Mouse (Mus musculus): ENCODE results near the gene Bik. TPM values are rescaled to one million over a fixed set of nuclear protein-coding genes. Genes with fewer than 3 reads are reported as not detected.
A peak's percentile ranks its signal among the peaks of the same experiment; 100 is the strongest.

The Bik gene
- polyA plus RNA-seq, 1 experiment from 2014 or later = 3.1 TPM

DNA sequence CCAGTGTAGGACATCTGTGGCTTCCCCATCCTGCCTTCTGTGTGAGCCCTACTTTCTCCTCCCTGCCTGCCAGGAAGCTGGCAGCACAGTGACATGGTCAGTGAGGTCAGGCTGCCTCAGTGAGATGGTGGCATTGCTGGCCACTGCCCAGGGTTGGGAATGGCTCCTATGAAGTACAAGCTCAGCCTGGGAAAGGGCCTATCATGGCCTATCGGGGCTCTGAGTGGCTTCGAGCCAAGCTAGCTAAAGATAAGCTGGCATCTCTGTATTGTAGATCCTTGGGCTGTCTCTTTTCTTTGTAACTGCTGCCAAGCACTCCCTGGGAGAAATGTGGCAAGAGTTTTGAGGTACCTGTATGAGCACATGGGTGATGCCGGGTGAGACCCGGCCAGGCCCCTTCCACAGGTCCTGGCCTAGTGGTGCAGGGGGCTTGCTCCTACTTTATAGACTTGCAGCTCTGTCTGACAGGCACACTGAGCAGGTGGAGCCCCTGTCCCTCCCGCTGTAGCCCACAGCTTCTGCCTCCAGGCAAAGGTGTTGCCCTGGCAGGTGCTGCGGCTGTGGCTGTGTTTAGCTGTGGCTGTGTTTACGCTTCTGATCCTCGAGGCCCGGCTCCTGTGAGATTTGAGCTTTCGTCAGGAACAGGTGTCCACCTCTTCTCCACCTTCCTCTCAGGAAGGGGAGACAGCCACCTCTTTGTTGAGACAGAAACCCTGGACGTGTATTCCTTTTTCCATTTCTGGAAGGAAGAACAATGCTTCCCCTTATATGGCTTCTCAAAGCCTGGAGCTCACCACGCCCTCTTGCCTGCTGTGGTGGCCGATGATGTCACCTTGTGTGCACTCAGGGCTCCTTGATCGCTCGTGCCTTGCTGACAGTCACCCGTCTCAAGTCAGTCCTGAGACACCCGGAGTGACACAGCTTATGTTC is 8.6 kb downstream of the Bik start:
- WGBS = 89% methylated on average over 17 of the region's 17 CpGs
- Histone ChIP-seq H3K27me3 (ENCODE audit: low read depth, poor library complexity, severe bottlenecking) (peaks cover 4% of the 10 kb centered on the region; the same call in 1 of the 2 replicates), H3K9me3 (replicated peaks) (no peaks in the 10 kb centered on the region), H3K4me1 (no peaks in the 10 kb centered on the region), H3K36me3 (no peaks in the 10 kb centered on the region), H3K27ac (replicated peaks) (no peak overlapping the region), H3K4me3 (no peak overlapping the region)
- no peak for DNase-seq (ENCODE audit: low spot score)

DNA sequence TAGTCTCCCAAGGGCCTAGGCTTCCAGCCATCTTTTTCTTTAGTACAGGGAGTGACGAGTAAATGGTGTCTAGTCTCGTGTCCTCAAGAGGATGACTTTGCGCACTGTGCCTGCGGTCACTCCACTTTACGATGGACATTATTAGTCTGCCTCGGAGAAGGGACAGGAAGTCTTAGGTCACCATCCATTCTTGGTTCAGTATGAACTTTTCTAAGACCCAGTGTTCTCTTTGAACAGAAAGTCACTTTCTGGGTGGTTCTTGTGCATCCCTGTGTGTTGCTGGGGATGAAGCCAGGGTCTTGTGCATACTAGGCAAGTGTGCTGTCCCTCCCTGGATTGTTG is 9.2 kb downstream of the Bik start:
- 91% methylated on average over 6 of the region's 6 CpGs for WGBS
- Histone ChIP-seq H3K27ac (replicated peaks) (no peak overlapping the region), H3K27me3 (ENCODE audit: low read depth, poor library complexity, severe bottlenecking) (no peaks in the 10 kb centered on the region), H3K4me1 (no peaks in the 10 kb centered on the region), H3K36me3 (no peaks in the 10 kb centered on the region), H3K9me3 (replicated peaks) (no peaks in the 10 kb centered on the region), H3K4me3 (no peak overlapping the region)
- DNase-seq (ENCODE audit: low spot score) = no peak

DNA sequence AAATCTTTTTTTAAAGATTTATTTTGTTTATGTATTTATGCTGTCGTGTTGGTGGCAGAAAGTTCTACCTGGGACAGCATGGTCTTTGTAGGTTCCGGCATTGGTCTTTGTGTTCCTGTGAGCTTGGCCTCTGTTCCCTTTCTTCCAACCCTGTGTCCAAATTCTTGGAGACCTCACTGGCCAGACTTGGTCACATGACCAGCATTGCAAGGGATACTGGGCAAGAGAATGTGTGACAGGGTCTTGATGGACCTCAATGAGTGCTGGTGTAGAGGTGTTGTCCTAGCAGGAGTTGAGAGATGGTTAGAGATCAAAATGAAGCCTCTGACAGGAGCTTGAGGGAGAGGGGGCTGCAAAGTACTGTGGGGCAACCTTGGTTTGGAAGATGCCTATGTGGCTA is 12.2 kb downstream of the Bik start:
- 94% methylated on average over 2 of the region's 2 CpGs for WGBS
- Histone ChIP-seq H3K9me3 (replicated peaks) (no peaks in the 10 kb centered on the region), H3K27me3 (ENCODE audit: low read depth, poor library complexity, severe bottlenecking) (no peaks in the 10 kb centered on the region), H3K27ac (replicated peaks) (no peak overlapping the region), H3K4me3 (no peak overlapping the region), H3K36me3 (no peaks in the 10 kb centered on the region), H3K4me1 (no peaks in the 10 kb centered on the region)
- DNase-seq (ENCODE audit: low spot score) = no peak

DNA sequence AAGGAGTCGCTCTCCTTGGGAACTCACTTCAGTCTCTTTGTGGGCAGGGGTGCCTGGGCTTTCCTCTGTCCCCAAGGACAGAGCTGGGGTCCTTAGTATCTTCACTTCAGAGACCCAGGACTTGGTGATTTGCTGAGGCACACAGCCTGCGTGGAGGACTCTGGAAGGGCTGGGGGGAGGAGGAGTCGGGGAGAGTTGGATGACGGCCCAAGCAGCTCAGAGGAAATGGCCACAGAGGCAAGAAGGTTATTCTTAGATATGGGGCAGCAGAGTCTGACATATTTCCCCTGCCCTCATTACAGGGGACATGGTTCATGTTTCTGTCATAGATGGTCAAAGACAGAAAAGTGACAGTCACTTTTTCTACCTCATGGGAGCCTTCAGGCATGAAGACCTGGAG is 13.2 kb downstream of the Bik start:
- Histone ChIP-seq H3K27me3 (ENCODE audit: low read depth, poor library complexity, severe bottlenecking) (no peaks in the 10 kb centered on the region), H3K27ac (replicated peaks) (no peak overlapping the region), H3K4me1 (0 out of 2 replicates have a peak, but pooled peaks cover 3% of the 10 kb centered on the region), H3K36me3 (0 out of 2 replicates have a peak, but pooled peaks cover 3% of the 10 kb centered on the region), H3K9me3 (replicated peaks) (no peaks in the 10 kb centered on the region), H3K4me3 (no peak overlapping the region)
- WGBS = 78% methylated on average over 4 of the region's 4 CpGs
- DNase-seq (ENCODE audit: low spot score) = no peak

DNA sequence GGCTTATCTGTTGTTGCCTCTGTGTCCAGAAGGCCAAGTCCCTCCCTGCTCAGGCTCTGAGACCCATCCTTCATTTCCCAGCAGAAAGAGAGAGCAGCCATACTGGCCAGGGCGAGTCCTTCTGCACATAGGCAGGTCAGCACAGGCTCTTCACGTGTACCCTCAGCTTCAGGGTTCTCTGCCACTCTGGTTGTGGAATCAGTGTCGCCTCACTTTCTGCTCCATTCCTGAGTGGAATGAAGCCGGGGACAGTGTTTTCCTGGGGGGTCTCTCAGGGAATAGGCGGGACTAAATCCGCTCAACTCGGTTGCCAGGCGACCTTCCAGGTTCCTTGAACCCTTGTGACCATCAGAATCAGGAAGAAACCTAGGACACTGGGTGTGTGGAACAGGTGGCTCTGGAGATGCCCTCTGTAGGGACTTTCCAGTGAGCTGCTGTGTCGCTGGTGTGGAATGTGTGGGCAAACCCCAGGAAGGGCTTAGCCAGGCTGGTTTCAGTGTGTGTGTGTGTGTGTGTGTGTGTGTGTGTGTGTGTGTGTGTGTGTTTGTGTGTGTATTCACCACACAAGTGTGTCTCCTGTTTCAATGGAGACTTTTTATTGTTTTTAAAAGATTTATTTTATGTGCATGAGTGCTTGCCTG is 15.1 kb downstream of the Bik start:
- 0 out of 2 replicates have a peak, but pooled peaks cover 3% of the 10 kb centered on the region for H3K4me1 ChIP-seq
- peaks cover 22% of the 10 kb centered on the region for H3K36me3 ChIP-seq
- no peaks in the 10 kb centered on the region for H3K27me3 ChIP-seq (ENCODE audit: low read depth, poor library complexity, severe bottlenecking)
- DNase-seq (ENCODE audit: low spot score) = no peak
- no peak overlapping the region for H3K27ac ChIP-seq (replicated peaks)
- WGBS = 80% methylated on average over 9 of the region's 9 CpGs
- no peak overlapping the region for H3K4me3 ChIP-seq
- H3K9me3 ChIP-seq (replicated peaks) = no peaks in the 10 kb centered on the region

DNA sequence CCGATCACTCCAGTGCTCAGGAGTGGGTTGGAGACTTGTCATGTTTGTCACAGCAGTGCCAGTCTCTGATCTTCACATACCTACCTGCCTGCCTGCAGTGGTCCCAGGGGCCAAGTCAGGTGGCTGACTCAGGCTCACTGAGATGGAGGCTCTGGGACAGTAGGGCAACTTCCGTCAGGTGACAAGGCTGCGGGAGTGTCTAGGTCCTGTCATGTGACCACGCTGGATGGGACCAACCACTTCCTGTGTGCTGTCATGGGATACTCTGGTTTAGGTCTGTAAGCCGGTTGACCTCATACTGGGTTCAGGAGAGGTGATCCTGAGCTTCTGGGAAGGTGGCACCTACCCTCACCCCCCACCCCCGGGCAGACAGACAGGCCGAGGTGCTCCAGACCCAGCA is 19.4 kb downstream of the Bik start:
- Histone ChIP-seq H3K4me1 (0 out of 2 replicates have a peak, but pooled peaks cover 3% of the 10 kb centered on the region), H3K36me3 (peaks cover 65% of the 10 kb centered on the region), H3K27me3 (ENCODE audit: low read depth, poor library complexity, severe bottlenecking) (no peaks in the 10 kb centered on the region), H3K27ac (replicated peaks) (no peak overlapping the region), H3K9me3 (replicated peaks) (no peaks in the 10 kb centered on the region), H3K4me3 (no peak overlapping the region)
- 96% methylated on average over 7 of the region's 7 CpGs for WGBS
- no peak for DNase-seq (ENCODE audit: low spot score)

DNA sequence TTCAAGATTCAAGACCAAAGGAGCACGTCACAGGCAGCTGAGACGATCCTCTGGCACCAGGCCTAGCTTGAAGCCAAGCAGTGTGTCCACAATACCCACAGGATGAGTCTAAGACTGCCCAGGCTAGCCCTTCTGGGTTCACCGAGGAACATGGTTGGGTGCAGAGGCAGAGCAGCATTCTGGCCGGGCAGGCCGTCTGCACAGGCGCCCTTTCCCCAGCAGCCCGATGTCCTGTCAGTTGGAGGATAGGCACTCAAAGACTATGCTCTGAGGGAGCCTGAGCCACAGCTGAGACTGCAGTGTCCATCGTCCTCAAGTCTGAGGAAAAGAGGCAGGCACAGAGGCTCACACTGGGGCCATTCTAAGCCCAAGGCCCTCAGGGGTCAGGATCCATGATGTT is 20.5 kb downstream of the Bik start:
- no peak for DNase-seq (ENCODE audit: low spot score)
- Histone ChIP-seq H3K4me1 (0 out of 2 replicates have a peak, but pooled peaks cover 3% of the 10 kb centered on the region), H3K36me3 (peaks cover 76% of the 10 kb centered on the region), H3K9me3 (replicated peaks) (no peaks in the 10 kb centered on the region), H3K27ac (replicated peaks) (no peak overlapping the region), H3K4me3 (no peak overlapping the region), H3K27me3 (ENCODE audit: low read depth, poor library complexity, severe bottlenecking) (no peaks in the 10 kb centered on the region)
- WGBS = 92% methylated on average over 8 of the region's 8 CpGs

DNA sequence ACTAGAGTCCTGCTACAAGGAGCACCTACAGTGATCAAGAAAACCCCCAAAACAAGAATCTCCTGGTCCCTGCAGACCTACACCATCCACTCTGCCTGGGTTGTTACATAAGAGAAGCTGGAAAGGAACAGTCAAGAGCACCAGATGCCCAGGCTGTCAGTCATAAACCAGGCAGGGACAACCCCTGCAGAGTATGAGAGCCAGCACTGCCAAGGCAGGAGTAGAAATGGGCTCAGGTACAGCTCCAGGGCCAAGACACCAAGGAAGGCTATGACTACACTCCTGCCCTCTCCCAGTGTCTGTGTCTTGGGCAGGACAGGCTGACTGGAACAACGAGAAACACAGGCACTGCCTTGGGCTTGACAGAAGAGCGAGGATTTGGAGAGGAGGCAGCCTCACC is 23.5 kb downstream of the Bik start:
- H3K4me1 ChIP-seq = peaks cover 8% of the 10 kb centered on the region
- no peaks in the 10 kb centered on the region; the same call in 1 of the 2 replicates for H3K9me3 ChIP-seq (replicated peaks)
- no peak overlapping the region for H3K4me3 ChIP-seq
- no peaks in the 10 kb centered on the region for H3K27me3 ChIP-seq (ENCODE audit: low read depth, poor library complexity, severe bottlenecking)
- peaks cover 86% of the 10 kb centered on the region for H3K36me3 ChIP-seq
- WGBS = 89% methylated on average over 2 of the region's 2 CpGs
- no peak for DNase-seq (ENCODE audit: low spot score)
- no peak overlapping the region for H3K27ac ChIP-seq (replicated peaks)

DNA sequence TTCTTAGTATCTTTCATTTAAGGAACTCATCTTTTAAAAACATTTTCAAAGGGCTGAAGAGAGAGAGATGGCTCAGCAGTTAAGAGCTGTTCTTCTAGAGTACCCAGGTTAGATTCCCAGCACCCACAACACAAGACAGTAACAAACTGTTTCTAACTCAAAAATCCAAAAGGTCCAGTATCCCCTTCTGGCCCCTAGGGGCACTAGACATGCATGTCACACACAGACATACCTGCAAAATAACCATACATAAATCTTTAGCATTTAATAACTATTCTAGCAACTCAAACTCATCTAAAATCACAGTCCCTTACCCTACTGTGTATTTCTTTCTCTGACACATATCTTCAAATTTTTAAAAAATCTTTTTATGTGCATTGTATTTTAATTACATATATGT is 27.2 kb downstream of the Bik start:
- no peaks in the 10 kb centered on the region for H3K27me3 ChIP-seq (ENCODE audit: low read depth, poor library complexity, severe bottlenecking)
- no peak overlapping the region for H3K4me3 ChIP-seq
- no peaks in the 10 kb centered on the region; the same call in 1 of the 2 replicates for H3K9me3 ChIP-seq (replicated peaks)
- no peak overlapping the region for H3K27ac ChIP-seq (replicated peaks)
- DNase-seq (ENCODE audit: low spot score) = no peak
- peaks cover 15% of the 10 kb centered on the region for H3K4me1 ChIP-seq
- peaks cover 49% of the 10 kb centered on the region for H3K36me3 ChIP-seq

DNA sequence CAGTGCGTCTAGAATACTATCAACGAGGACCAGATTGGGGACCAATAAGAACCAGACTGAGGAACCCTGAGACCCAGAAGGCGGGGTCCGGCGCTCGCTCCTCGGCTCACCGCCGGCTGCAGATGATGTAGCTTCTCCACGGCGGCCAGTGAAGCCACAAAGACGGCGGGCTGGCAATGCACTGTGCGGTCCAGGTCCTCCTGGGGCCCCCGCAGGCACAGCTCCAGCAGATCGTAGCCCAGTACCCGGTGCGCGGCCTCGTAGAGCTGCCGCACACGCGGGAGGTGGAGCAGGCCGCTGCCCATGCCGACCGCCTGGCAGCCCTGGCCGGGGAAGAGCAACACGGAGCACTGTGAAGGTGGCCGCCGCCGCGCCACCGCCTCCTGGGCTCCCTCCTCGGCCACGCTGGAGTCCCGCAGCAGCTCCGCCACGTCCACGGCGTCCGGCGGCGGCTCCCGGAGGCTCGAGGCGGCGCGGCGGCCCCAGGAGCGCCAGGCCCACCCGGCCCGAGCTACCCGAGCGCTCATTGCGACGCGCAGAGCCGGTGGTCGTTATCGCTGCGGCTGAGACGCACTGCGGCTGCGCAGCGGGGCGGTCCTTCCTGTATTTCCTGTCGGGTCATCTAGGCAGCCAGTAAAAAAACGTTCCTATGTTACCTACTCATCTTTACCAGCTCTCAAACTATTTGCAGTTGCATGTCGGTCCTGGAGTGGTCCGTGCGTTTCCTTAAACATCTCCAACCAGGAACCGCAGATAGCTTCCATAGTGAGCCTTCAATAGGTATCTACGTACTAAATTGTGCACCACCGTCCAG is 28.7 kb downstream of the Bik start:
- under 1% methylated on average over 69 of the region's 74 CpGs for WGBS
- H3K4me3 ChIP-seq = peak overlapping the region; percentile 94
- peaks cover 34% of the 10 kb centered on the region for H3K36me3 ChIP-seq
- no peaks in the 10 kb centered on the region; the same call in 1 of the 2 replicates for H3K9me3 ChIP-seq (replicated peaks)
- H3K27ac ChIP-seq (replicated peaks) = peak overlapping the region; percentile 97
- peak; percentile 89 for DNase-seq (ENCODE audit: low spot score)
- peaks cover 15% of the 10 kb centered on the region for H3K4me1 ChIP-seq
- H3K27me3 ChIP-seq (ENCODE audit: low read depth, poor library complexity, severe bottlenecking) = no peaks in the 10 kb centered on the region

DNA sequence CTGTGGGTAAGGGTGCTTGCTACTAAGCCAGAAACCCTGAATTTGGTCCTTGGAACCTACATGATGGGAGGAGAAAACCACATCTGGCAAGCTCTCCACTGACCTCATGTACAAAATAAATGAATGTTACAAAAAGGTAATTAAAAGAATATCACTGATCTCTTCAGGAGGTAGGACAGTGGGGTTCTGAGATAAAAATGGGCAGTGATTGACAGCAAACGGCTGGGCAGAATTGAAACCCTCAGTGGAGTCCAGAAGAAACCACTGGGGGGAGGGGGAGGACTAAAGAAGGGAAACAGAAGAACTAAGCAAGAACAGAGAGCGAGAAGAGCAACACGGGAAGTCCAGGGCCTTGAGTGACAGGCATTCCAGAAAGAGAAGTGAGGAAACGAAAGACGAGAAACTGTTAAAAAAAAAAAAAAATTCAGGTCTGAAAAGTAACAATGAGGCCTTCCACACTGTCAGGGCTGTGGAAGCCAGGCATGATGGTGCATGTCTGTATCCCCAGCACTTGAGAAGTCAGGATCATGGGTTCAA is 34.3 kb downstream of the Bik start:
- Histone ChIP-seq H3K4me3 (no peak overlapping the region), H3K36me3 (no peaks in the 10 kb centered on the region), H3K27ac (replicated peaks) (no peak overlapping the region), H3K9me3 (replicated peaks) (no peaks in the 10 kb centered on the region), H3K27me3 (ENCODE audit: low read depth, poor library complexity, severe bottlenecking) (peaks cover 30% of the 10 kb centered on the region), H3K4me1 (peaks cover 23% of the 10 kb centered on the region)
- 72% methylated on average over 5 of the region's 5 CpGs for WGBS
- DNase-seq (ENCODE audit: low spot score) = no peak

DNA sequence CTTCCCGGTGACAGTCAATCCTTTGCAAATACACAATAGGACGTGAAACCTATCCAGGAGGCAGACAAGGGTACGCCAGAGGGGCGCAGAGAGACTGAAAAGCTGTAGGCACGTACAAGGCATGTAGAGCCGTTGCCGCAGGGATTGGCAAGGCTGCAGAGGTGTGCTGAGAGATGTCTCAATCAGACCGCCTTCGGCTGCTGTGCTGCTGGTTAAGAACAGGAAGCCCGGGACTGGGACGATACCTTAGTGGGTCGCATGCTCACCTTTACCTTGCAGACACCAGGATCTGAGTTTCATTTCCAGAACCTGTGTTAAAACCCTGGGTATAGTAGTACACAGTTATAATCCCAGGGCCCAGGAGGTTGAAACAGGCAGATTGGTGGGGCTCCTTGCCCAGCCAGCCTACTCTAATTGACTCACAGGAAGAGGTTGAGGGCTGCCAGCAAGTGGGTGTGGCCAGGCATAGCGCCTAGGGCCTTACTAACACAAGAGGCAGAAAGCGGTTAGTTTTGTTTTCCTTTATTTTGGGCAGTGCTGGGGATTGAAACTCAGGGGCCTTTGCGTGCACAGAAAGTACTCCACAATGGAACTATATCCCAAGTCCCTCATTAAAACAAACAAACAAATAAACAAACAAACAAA is 36.1 kb downstream of the Bik start:
- no peaks in the 10 kb centered on the region for H3K9me3 ChIP-seq (replicated peaks)
- peaks cover 26% of the 10 kb centered on the region for H3K4me1 ChIP-seq
- H3K27me3 ChIP-seq (ENCODE audit: low read depth, poor library complexity, severe bottlenecking) = peaks cover 33% of the 10 kb centered on the region
- no peaks in the 10 kb centered on the region for H3K36me3 ChIP-seq
- WGBS = 32% methylated on average over 15 of the region's 15 CpGs
- peak overlapping the region; percentile 61 for H3K4me3 ChIP-seq
- H3K27ac ChIP-seq (replicated peaks) = no peak overlapping the region
- peak; percentile 37 for DNase-seq (ENCODE audit: low spot score)
